Mouse (Mus musculus) heart, adult 2 months (tissue): ENCODE measurements around the gene Cep63.

Source experiments
- CTCF ChIP-seq: fragments of 200-600 bp; IDR thresholded peaks from 2 replicates; pipeline ENCODE4 v1.8.1; 2022; ENCODE audit warnings: antibody characterized with exemption, mild to moderate bottlenecking, moderate library complexity
- POLR2A ChIP-seq: fragments of 200-500 bp; IDR thresholded peaks from 2 replicates; pipeline ENCODE4 v1.6.1; 2011; ENCODE audit warnings: mild to moderate bottlenecking, low read depth, low read length, control low read depth; ENCODE audit not compliant: insufficient read depth

GRCm38 (mm10) chr9:102544773-102545366 is 81.5 kb downstream of the Cep63 start:
- TF ChIP-seq POLR2A, result no peak
- peak; percentile 99 for TF ChIP-seq CTCF
